Mouse (Mus musculus): ENCODE data around the gene H60b.
"Not testable (repeated sequence)": the region's sequence is repeated elsewhere in the genome, so short reads cannot be mapped to it uniquely, and the experiment has no call there.

DNA sequence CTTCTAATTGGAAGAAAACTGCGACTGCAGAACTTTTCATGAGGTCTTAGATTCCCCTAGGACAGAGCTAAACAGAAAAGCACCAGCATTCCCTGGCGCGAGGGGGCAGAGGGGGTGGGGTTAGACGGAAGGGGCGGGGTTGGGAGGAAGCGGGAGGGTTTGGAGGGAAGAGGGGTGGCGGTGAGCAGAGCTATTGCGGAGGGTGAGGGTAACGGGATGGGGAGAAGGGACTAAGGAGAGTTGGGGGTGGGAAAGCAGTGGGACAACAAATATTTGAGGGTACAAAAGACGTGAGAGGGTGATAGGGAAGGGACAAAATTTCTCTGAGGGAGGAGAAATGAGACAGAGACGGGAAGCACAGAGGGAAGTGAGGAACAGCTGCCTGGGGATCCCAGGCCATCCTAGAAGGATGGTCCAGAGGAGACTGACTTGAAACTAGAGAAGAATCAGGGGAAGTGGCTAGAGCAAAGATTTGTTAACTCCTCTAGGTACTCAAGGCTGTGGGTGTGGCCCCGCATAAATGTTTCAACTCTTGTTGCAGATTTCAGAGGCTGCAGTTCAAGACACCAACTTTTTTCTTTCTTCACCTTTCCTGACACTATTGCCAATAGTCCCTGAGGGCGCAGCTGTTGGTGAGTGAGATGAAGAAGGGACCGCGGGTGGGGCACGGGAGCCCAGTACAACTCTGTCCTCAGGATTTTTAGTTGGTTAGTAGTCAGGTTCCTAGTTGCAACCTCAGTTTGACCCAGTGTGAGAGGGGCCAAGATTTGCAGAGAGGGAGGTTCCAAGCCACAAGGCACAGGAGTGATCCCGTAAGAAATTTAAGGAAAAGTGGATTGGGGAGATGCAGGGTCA is 15.2 kb downstream of the H60b start:
- TF ChIP-seq MYOG (IDR thresholded peaks at IDR 0.05; ENCODE audit: control insufficient read depth, extremely low read depth, insufficient read length); CTCF (IDR thresholded peaks at IDR 0.05; ENCODE audit: control insufficient read depth, insufficient read depth, insufficient read length): not testable (repeated sequence)

Measured in C2C12 (cell line).